Mouse (Mus musculus) hematopoietic multipotent progenitor cell, adult 10-12 weeks (in vitro differentiated cells): Measurements from ENCODE around the gene Lyrm7. TPM values are rescaled to one million over a fixed set of nuclear protein-coding genes. Genes with fewer than 3 reads are reported as not detected.

Source experiments
- polyA plus RNA-seq: library from polyadenylated mRNA; stranded (reverse); fragments of >175 nt; gene quantifications from 2 replicates; pipeline ENCODE4 v1.2.3, GENCODE M21; 2012; ENCODE audit warnings: low replicate concordance

Gene Lyrm7
- 0.09 and 1.3 TPM in 2 replicates for polyA plus RNA-seq

DNA sequence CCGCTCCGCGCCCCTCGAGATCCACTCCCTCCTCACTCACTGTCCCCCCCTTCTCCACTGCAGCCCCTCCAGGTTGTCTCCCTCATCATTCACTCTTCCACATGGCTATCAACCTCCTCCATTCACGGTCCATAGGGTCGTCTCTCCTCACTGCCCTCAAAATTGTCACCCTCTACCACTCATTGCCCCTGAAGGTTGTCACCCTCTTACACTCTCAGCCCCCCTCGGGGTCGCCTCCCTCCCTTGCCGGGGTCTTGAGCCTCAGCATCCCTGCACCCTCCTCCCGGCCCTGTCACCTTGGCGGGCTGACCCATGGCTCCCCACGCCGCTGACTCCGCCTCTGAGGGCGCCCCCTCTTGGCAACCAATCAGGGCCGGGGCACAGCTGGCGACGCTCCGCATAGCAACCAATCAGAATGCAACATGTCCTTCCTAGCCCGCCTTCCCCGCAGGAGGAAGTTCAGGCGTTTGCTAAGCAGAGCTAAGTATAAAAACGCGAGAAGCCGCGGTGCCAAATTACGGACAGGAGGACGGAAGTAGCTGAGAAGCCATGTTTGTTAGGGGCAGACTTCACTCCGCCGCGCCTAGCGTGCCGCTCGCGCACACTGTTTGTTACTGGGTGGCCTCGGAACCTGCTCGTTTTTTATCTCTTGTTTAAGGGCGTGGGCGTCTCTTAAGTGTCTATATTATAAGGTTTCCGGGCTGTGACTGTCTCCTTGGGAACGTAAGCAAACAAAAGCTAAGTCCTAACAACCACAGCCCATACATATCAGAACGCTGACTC, at the start of gene Lyrm7:
Gene Lyrm7, minus strand, starts transcription at position 661 of the 783 bp plus-strand sequence.

DNA sequence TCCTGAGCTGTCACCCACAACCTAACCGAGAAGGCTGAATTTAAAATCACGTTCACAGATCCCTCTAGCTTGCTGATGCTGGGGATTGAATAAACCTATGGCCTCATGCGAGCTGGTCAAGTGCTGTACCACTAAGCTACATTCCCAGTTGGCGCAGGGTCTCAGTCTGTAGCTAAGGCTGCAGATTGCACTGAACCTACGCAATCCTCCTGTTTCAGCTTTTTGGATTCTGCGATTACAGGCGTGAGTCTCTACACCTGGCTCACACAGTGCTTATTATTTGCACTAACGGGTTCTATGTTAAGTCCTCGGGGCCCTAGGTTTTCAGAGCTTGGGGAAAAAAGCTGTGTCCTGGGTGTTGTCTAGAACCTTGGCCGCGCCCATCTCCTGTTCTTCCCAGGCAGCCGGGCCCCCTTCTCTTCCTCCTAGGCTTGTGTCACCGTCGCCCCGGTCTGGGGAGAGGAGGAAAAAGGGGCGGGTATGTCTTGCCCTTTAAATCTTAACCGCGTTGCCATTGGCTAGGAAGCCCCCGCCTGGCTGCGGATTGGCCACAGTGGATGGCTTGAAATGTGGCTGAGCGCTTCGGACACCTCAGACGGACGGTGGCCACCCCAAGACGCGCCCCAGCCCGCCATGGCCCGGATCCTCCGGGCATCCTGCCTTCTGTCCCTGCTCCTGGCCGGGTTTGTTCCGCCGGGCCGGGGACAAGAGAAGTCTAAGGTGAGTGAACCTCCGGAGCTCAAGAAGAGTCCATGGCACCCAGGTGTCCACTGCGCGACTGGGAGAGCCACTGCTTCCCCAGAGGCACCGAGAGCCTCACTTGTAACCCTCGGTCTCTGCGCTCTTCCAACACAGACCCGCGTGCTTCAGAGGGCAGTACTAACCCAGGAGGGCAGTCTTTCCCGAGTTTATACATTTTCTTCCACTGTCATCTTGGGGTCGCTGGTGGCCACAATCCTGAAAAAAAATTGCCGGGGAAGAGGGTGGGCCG, 41.9 kb upstream of the Lyrm7 start, which contains the start of gene Gpx3:
Gene Gpx3, plus strand, starts transcription at position 121 of the 991 bp plus-strand sequence.

GRCm38 (mm10) chr11:54866119-54867048, 5.7 kb upstream of the Lyrm7 start, which contains the start of gene Hint1:
Hint1 (plus strand) TSS chr11:54866383.

GRCm38 (mm10) chr11:54787488-54788474, 72.9 kb downstream of the Lyrm7 start, which contains the start of gene Cdc42se2:
Cdc42se2 (minus strand) TSS chr11:54787675.

Other genes starting within 250 kb of the Lyrm7 start
- gene Cdc42se2, start 73.2 kb downstream of the Lyrm7 start, polyA plus RNA-seq, result 26.5 and 30.5 TPM in 2 replicates
- 574 and 607 TPM in 2 replicates for gene Hint1, start 5.5 kb upstream of the Lyrm7 start, polyA plus RNA-seq
- gene Gpx3, start 41.5 kb upstream of the Lyrm7 start, polyA plus RNA-seq, result 8.4 and 9.6 TPM in 2 replicates
- gene Tnip1, start 102.0 kb upstream of the Lyrm7 start, polyA plus RNA-seq, result 113 and 142 TPM in 2 replicates
- gene Anxa6, start 172.5 kb upstream of the Lyrm7 start, polyA plus RNA-seq, result 55.4 and 140 TPM in 2 replicates
- 16.3 and 21.5 TPM in 2 replicates for gene Ccdc69, start 217.2 kb upstream of the Lyrm7 start, polyA plus RNA-seq
- 32.1 and 110 TPM in 2 replicates for gene Gm2a, start 237.2 kb upstream of the Lyrm7 start, polyA plus RNA-seq